Mouse (Mus musculus) kidney, adult 2 months (tissue): ENCODE measurements around the gene Ankrd60. TPM values are rescaled to one million over a fixed set of nuclear protein-coding genes. Genes with fewer than 3 reads are reported as not detected.

Experiments
- DNase-seq: peaks from one replicate; pipeline ENCODE4 v3.0.0; 2021
- H3K27ac ChIP-seq: fragments of 200-500 bp; 2 replicates; pipeline ENCODE4 v1.5.1; 2012; ENCODE audit warnings: low read depth, low read length, control low read depth, inconsistent platforms; ENCODE audit not compliant: insufficient read depth
- H3K27me3 ChIP-seq: fragments of 200-500 bp; replicated peaks from 2 replicates; pipeline ENCODE4 v1.6.1; 2012; ENCODE audit warnings: mild to moderate bottlenecking, moderate library complexity, low read length, inconsistent platforms; ENCODE audit not compliant: control insufficient read depth, insufficient read depth
- H3K36me3 ChIP-seq: fragments of 200-500 bp; 2 replicates; pipeline ENCODE4 v1.6.1; 2012; ENCODE audit warnings: mild to moderate bottlenecking, moderate library complexity, low read length, inconsistent platforms; ENCODE audit not compliant: control insufficient read depth, insufficient read depth
- H3K4me1 ChIP-seq: fragments of 200-500 bp; 2 replicates; pipeline ENCODE4 v1.6.1; 2011; ENCODE audit warnings: low read length; ENCODE audit not compliant: control insufficient read depth, insufficient read depth
- H3K4me3 ChIP-seq: fragments of 200-500 bp; 2 replicates; pipeline ENCODE4 v1.5.1; 2011; ENCODE audit warnings: mild to moderate bottlenecking, low read depth, low read length, control low read depth; ENCODE audit not compliant: insufficient read depth
- CTCF ChIP-seq: fragments of 200-500 bp; conservative IDR thresholded peaks from 2 replicates; pipeline ENCODE4 v1.5.1; 2011; ENCODE audit warnings: low read depth, mild to moderate bottlenecking, control low read depth, low read length, moderate library complexity, mixed read lengths; ENCODE audit not compliant: insufficient read depth, insufficient read length
- POLR2A ChIP-seq: fragments of 200-500 bp; IDR thresholded peaks from one replicate; pipeline ENCODE4 v1.6.1; 2011; ENCODE audit warnings: low read depth, low read length, control low read depth
- WGBS: fragments of 180-500 bp; shearing (Covaris S2); methylation state at CpG from one replicate; pipeline ENCODE4 v1.1.7; 2018; 5-methylcytosine and 5-hydroxymethylcytosine counted together
- polyA plus RNA-seq: library from polyadenylated mRNA; depleted of rRNA; stranded (reverse); fragments of >200 nt; gene quantifications from 2 replicates; pipeline ENCODE4 v1.2.3, GENCODE M21; 2012

The Ankrd60 gene
- polyA plus RNA-seq, 1 experiment: 0.09 TPM

- H3K4me1 ChIP-seq: no peaks in the 10 kb centered on the region
- DNase-seq: no peak
- TF ChIP-seq CTCF (no peak), POLR2A (no peak)
- 90% methylated on average over 11 of the region's 11 CpGs for WGBS
- H3K27me3 ChIP-seq: no peaks in the 10 kb centered on the region
- H3K27ac ChIP-seq: no peak overlapping the region
- no peak overlapping the region for H3K4me3 ChIP-seq
- H3K36me3 ChIP-seq: no peaks in the 10 kb centered on the region
Observed at GRCm38 (mm10) chr2:173615378-173616081, 37.4 kb upstream of the Ankrd60 start.

GRCm38 (mm10) chr2:173608020-173608958 is 30.1 kb upstream of the Ankrd60 start:
- H3K27ac ChIP-seq: no peak overlapping the region
- WGBS: 82% methylated on average over 10 of the region's 10 CpGs
- no peak overlapping the region for H3K4me3 ChIP-seq
- TF ChIP-seq CTCF: no peak
- no peaks in the 10 kb centered on the region for H3K4me1 ChIP-seq
- H3K36me3 ChIP-seq: no peaks in the 10 kb centered on the region
- DNase-seq: no peak
- no peaks in the 10 kb centered on the region for H3K27me3 ChIP-seq

GRCm38 (mm10) chr2:173606415-173606804 is 28.2 kb upstream of the Ankrd60 start:
- Histone ChIP-seq H3K4me1 (no peaks in the 10 kb centered on the region), H3K4me3 (no peak overlapping the region), H3K27ac (no peak overlapping the region), H3K27me3 (no peaks in the 10 kb centered on the region), H3K36me3 (no peaks in the 10 kb centered on the region)
- DNase-seq: no peak
- 88% methylated on average over 9 of the region's 9 CpGs for WGBS
- no peak for TF ChIP-seq POLR2A
- no peak for TF ChIP-seq CTCF

GRCm38 (mm10) chr2:173605713-173606414 is 27.7 kb upstream of the Ankrd60 start:
- DNase-seq: no peak
- no peaks in the 10 kb centered on the region for H3K36me3 ChIP-seq
- 75% methylated on average over 12 of the region's 12 CpGs for WGBS
- H3K4me1 ChIP-seq: no peaks in the 10 kb centered on the region
- H3K27me3 ChIP-seq: no peaks in the 10 kb centered on the region
- H3K27ac ChIP-seq: no peak overlapping the region
- TF ChIP-seq POLR2A (no peak), CTCF (no peak)
- H3K4me3 ChIP-seq: no peak overlapping the region

GRCm38 (mm10) chr2:173601861-173602260 is 23.7 kb upstream of the Ankrd60 start:
- 100% methylated on average over 1 of the region's 1 CpGs for WGBS
- H3K4me3 ChIP-seq: no peak overlapping the region

GRCm38 (mm10) chr2:173595374-173595781 is 17.2 kb upstream of the Ankrd60 start:
- WGBS: 76% methylated on average over 10 of the region's 10 CpGs
- H3K27me3 ChIP-seq: no peaks in the 10 kb centered on the region
- H3K4me3 ChIP-seq: no peak overlapping the region
- H3K27ac ChIP-seq: no peak overlapping the region
- no peaks in the 10 kb centered on the region for H3K36me3 ChIP-seq
- no peaks in the 10 kb centered on the region for H3K4me1 ChIP-seq
- DNase-seq: no peak
- TF ChIP-seq CTCF: peak; percentile 30; the same call in 1 of the 2 replicates
- no peak for TF ChIP-seq POLR2A

More at GRCm38 (mm10) chr2:173601861-173602260, 23.7 kb upstream of the Ankrd60 start:
- Histone ChIP-seq H3K36me3 (no peaks in the 10 kb centered on the region), H3K4me1 (no peaks in the 10 kb centered on the region), H3K27me3 (no peaks in the 10 kb centered on the region), H3K27ac (no peak overlapping the region)
- TF ChIP-seq CTCF (no peak), POLR2A (no peak)
- DNase-seq: no peak
